Comparison of ENCODE assay signal across 19 mouse cellular contexts in the genomic region with DNA sequence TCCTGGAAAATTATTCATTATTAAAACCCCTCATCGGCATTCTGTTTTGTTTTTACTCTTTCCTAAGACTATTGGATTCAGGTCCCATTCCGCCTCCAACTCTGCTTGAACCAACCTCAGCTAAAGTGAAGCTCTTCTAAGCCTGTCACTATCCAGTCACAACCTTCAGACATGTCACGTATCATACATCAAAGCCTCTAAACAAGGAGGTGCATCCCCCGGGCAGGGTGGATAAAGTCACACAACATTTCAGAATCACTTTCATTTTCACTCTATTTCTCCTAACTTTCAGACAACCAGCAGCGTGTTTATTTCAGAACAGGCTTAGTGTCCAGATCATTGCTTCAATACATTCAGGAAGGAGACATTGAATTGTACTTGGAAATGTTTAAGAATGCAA.
DNase-seq lines count a peak whose midpoint lies in the region; ATAC-seq lines count a peak whose summit lies in the region.
"Had no signal": no experiment of that assay in that cellular context is flagged by ENCODE, and none has a peak within 500 bp of the region (broad histone marks: within the 10 kb centered on the region; RNA-seq: fewer than 3 reads in every experiment).

No protein-coding gene starts in this region.

- ATAC-seq in inflammation-experienced regulatory T-cells, adult 6 months = peak; percentile 92
- ATAC-seq: forebrain, embryonic 14.5 days; forebrain, postnatal 0 days; hindbrain, embryonic 16.5 days had no signal

- peak; percentile 47 for DNase-seq in CD4-positive, CD25-positive, alpha-beta regulatory T cell, adult 2 months (ENCODE audit: low read depth, low spot score)
- DNase-seq in T-cell, adult 2 months (ENCODE audit: low spot score) = peak; percentile 20
- DNase-seq in cerebellum, adult 18-20 months = no peak
- DNase-seq in lung, postnatal 14 days = no peak
- no peak for DNase-seq in kidney, adult 9 months
- DNase-seq: adrenal gland, postnatal 10 days; adrenal gland, postnatal 36 days; B cell, adult 2 months; cerebellum, adult 2 months; cerebellum, adult 9-11 months; cerebellum, postnatal 25 days; forebrain, postnatal 0 days; gastrocnemius, adult 2 months; gastrocnemius, postnatal 14 days; heart, adult 11 months; kidney, adult 11 months had no signal

Comparison
In these comparisons a context has a peak if more than half of its experiments do, and no peak if none do; other contexts are left out.
1. DNase-seq: peak in CD4-positive, CD25-positive, alpha-beta regulatory T cell, adult 2 months (single experiment) and T-cell, adult 2 months (single experiment); none in cerebellum, adult 18-20 months (0 of 2), lung, postnatal 14 days (single experiment) and kidney, adult 9 months (single experiment).